Mouse (Mus musculus) c-Kit-negative CD71-positive TER-119-positive erythroid progenitor cells, embryonic 14.5 days (primary cell): ENCODE data around the gene Gpr176.

ENCODE experiments used
- DNase-seq: peaks from one replicate; pipeline ENCODE4 v3.0.0-alpha.2; 2013; ENCODE audit warnings: low read depth, low spot score

Gpr176 gene

DNA sequence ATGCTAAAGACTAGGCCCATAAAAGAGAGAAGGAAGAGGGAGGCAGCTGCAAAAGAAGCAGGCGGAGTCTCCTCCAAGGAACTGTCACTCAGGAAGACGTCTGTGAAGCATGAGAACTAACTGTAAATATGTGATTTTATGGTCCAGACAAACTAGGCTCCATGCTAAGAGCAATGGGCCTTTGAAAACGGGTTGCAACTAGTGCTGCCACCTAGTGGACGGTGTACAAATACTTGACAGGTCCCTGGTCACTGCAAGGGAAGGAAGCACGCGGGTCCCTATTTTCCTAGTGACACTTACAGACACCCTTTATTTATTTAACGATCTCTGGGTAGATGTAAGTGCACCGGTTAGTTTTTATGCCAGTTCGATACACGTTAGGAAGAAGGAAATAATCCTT is 127.3 kb downstream of the Gpr176 start:
- DNase-seq = peak; percentile 25

GRCm38 (mm10) chr2:118236196-118236595 is 137.0 kb downstream of the Gpr176 start:
- DNase-seq = no peak

DNA sequence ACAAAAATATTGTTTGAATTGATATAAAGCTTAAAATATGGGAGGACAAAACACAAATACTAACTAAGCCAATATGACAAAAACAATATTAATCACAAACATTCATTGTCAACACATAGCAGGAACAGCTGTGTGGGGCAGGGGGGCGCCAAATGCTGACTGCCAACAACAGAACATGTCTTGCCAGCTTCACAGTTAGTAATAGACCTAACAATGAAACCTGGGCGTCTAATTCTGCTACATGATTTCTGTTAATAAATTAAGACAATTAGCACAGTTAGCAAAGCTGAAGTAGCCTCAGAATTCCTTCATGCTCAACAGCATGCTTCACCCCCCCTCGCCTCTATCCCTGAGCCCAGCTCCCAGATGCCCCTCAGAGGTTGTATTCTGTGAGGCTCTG is 137.6 kb downstream of the Gpr176 start:
- DNase-seq = no peak

DNA sequence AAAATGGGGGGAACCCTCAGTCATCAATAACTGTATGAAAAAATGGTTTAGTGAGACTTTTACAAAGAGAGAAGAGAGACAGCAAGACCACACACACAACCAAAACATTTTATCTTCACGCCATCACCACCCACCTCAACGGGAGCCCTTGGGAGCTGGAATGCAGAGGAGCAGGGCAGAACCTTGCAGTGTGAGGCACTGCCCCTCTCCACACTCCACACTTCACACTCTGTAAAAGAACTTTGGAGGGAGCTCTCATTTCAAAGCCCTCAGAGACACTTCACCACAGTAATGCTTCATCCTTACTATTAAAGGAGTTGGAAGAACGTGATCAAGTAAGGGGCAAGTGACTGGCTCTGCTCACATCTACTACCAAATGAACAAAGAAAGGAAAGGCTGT is 142.7 kb downstream of the Gpr176 start:
- no peak for DNase-seq

DNA sequence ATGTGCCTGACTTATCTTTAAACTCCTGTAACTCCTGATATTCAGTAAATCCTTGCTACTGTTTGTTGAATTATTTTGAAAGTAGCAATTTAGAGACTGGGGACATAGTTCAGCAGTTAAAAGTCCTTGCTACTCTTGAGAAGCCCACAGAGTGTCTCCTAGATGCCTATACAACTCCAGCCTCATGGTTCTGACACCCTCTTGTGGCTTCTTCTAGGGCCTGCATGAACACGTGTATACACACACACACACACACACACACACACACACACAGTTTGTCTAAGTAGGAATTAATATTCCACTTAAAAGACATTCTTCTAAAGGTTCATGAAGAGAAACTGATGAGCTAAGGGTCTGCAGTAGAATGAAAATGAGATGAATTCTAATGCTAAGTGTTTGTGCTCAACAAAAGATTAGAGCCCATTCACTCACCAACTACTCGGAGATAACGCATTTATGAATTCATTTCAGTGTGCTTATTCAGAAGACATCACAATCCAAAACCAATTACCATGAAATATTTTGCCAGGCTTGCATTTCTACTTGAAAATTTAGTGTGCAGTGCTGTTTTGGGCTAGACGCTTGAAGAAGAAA is 144.6 kb downstream of the Gpr176 start:
- no peak for DNase-seq
